Mouse (Mus musculus) midbrain, embryonic 12.5 days (tissue): Measurements from ENCODE around the gene Fbxl15. TPM values are rescaled to one million over a fixed set of nuclear protein-coding genes. Genes with fewer than 3 reads are reported as not detected.

Source experiments
- ATAC-seq: fragments of 200-750 bp; cut with Nextera tagmentation; 2 replicates; pipeline ENCODE4 v1.8.0; 2017; ENCODE audit warnings: low read depth, moderate TSS enrichment, moderate library complexity; ENCODE audit not compliant: low FRiP score
- H3K27ac ChIP-seq: fragments of 300-500 bp; sonication (generic); replicated peaks from 2 replicates; pipeline ENCODE4 v1.5.1; 2016; ENCODE audit warnings: mild to moderate bottlenecking
- H3K27me3 ChIP-seq: fragments of 300-500 bp; sonication (generic); 2 replicates; pipeline ENCODE4 v1.6.1; 2016; ENCODE audit warnings: mild to moderate bottlenecking
- H3K36me3 ChIP-seq: fragments of 300-500 bp; sonication (generic); 2 replicates; pipeline ENCODE4 v1.6.1; 2016
- H3K4me1 ChIP-seq: fragments of 300-500 bp; sonication (generic); 2 replicates; pipeline ENCODE4 v1.6.1; 2016
- H3K4me2 ChIP-seq: fragments of 300-500 bp; sonication (generic); replicated peaks from 2 replicates; pipeline ENCODE4 v1.6.1; 2016; ENCODE audit warnings: mild to moderate bottlenecking, moderate library complexity
- H3K4me3 ChIP-seq: fragments of 300-500 bp; sonication (generic); 2 replicates; pipeline ENCODE4 v1.5.1; 2016; ENCODE audit warnings: mild to moderate bottlenecking
- H3K9ac ChIP-seq: fragments of 300-500 bp; sonication (generic); replicated peaks from 2 replicates; pipeline ENCODE4 v1.6.1; 2016; ENCODE audit warnings: mild to moderate bottlenecking, moderate library complexity
- H3K9me3 ChIP-seq: fragments of 300-500 bp; sonication (generic); 2 replicates; pipeline ENCODE4 v1.6.1; 2016; ENCODE audit warnings: mild to moderate bottlenecking
- whole genome bisulfite sequencing: fragments of 180-500 bp; shearing (Covaris S2); methylation state at CpG from one replicate; pipeline ENCODE4 v1.1.7; 2016; 5-methylcytosine and 5-hydroxymethylcytosine counted together
- polyA plus RNA-seq: library from polyadenylated mRNA; unstranded; fragments of >200 nt; fragmentation: Nextera tagmentation; extraction: Ambion mirVana; gene quantifications from 2 replicates; pipeline ENCODE4 v1.2.1, GENCODE M21; 2016

Gene Fbxl15
- polyA plus RNA-seq, 1 experiment from 2014 or later = 32.6 TPM

- Histone ChIP-seq H3K4me2 (peak overlapping the region; percentile 64), H3K9me3 (no peaks in the 10 kb centered on the region), H3K27ac (0 out of 2 replicates have a peak overlapping the region, but pooled peaks have one; percentile 5), H3K4me3 (peak overlapping the region; percentile 46), H3K4me1 (peaks cover 54% of the 10 kb centered on the region), H3K36me3 (no peaks in the 10 kb centered on the region), H3K9ac (no peak overlapping the region), H3K27me3 (peaks cover 91% of the 10 kb centered on the region)
- 13% methylated on average over 16 of the region's 16 CpGs for WGBS
- no peak for ATAC-seq
Measured at GRCm38 (mm10) chr19:46318586-46319378, 9.2 kb upstream of the Fbxl15 start.

GRCm38 (mm10) chr19:46320076-46320785, 7.8 kb upstream of the Fbxl15 start:
- H3K27me3 ChIP-seq = peaks cover 91% of the 10 kb centered on the region
- no peaks in the 10 kb centered on the region for H3K9me3 ChIP-seq
- H3K4me2 ChIP-seq = no peak overlapping the region
- no peaks in the 10 kb centered on the region for H3K36me3 ChIP-seq
- H3K9ac ChIP-seq = no peak overlapping the region
- peaks cover 62% of the 10 kb centered on the region for H3K4me1 ChIP-seq
- H3K27ac ChIP-seq = peak overlapping the region; percentile 84; the same call in 1 of the 2 replicates
- ATAC-seq = no peak
- no peak overlapping the region for H3K4me3 ChIP-seq
- 84% methylated on average over 8 of the region's 8 CpGs for WGBS

- peak overlapping the region; percentile 27 for H3K4me2 ChIP-seq
- peaks cover 91% of the 10 kb centered on the region for H3K27me3 ChIP-seq
- no peak overlapping the region for H3K4me3 ChIP-seq
- peak; percentile 85 for ATAC-seq
- H3K9me3 ChIP-seq = no peaks in the 10 kb centered on the region
- WGBS = 18% methylated on average over 6 of the region's 6 CpGs
- peaks cover 68% of the 10 kb centered on the region for H3K4me1 ChIP-seq
- peak overlapping the region; percentile 84 for H3K27ac ChIP-seq
- no peaks in the 10 kb centered on the region for H3K36me3 ChIP-seq
- H3K9ac ChIP-seq = no peak overlapping the region; the same call in 1 of the 2 replicates
Measured at GRCm38 (mm10) chr19:46321101-46321943, 6.7 kb upstream of the Fbxl15 start.

GRCm38 (mm10) chr19:46322144-46322995, 5.6 kb upstream of the Fbxl15 start:
- Histone ChIP-seq H3K4me3 (no peak overlapping the region), H3K27ac (peak overlapping the region; percentile 84), H3K9ac (peak overlapping the region; percentile 43; the same call in 1 of the 2 replicates), H3K9me3 (no peaks in the 10 kb centered on the region), H3K27me3 (peaks cover 84% of the 10 kb centered on the region), H3K4me1 (peaks cover 74% of the 10 kb centered on the region), H3K36me3 (no peaks in the 10 kb centered on the region), H3K4me2 (peak overlapping the region; percentile 27)
- WGBS = 55% methylated on average over 11 of the region's 11 CpGs
- no peak for ATAC-seq

- Histone ChIP-seq H3K4me3 (no peak overlapping the region), H3K4me2 (no peak overlapping the region), H3K27ac (peak overlapping the region; percentile 84; the same call in 1 of the 2 replicates), H3K36me3 (no peaks in the 10 kb centered on the region), H3K9ac (peak overlapping the region; percentile 43; the same call in 1 of the 2 replicates), H3K9me3 (no peaks in the 10 kb centered on the region), H3K4me1 (peaks cover 72% of the 10 kb centered on the region), H3K27me3 (peaks cover 77% of the 10 kb centered on the region)
- 83% methylated on average over 13 of the region's 13 CpGs for WGBS
- no peak for ATAC-seq
Measured at GRCm38 (mm10) chr19:46322996-46323572, 4.9 kb upstream of the Fbxl15 start.

GRCm38 (mm10) chr19:46323716-46324115, 4.3 kb upstream of the Fbxl15 start:
- Histone ChIP-seq H3K9ac (no peak overlapping the region), H3K36me3 (no peaks in the 10 kb centered on the region), H3K27ac (no peak overlapping the region), H3K4me2 (0 out of 2 replicates have a peak overlapping the region, but pooled peaks have one; percentile 1), H3K27me3 (peaks cover 70% of the 10 kb centered on the region), H3K4me1 (peaks cover 67% of the 10 kb centered on the region), H3K9me3 (no peaks in the 10 kb centered on the region), H3K4me3 (no peak overlapping the region)
- ATAC-seq = no peak
- WGBS = 79% methylated on average over 5 of the region's 5 CpGs

- H3K27ac ChIP-seq = no peak overlapping the region
- no peaks in the 10 kb centered on the region for H3K9me3 ChIP-seq
- peaks cover 68% of the 10 kb centered on the region for H3K27me3 ChIP-seq
- H3K4me1 ChIP-seq = peaks cover 67% of the 10 kb centered on the region
- ATAC-seq = no peak
- no peak overlapping the region for H3K9ac ChIP-seq
- WGBS = 79% methylated on average over 11 of the region's 11 CpGs
- H3K36me3 ChIP-seq = no peaks in the 10 kb centered on the region
- no peak overlapping the region for H3K4me3 ChIP-seq
- H3K4me2 ChIP-seq = peak overlapping the region; percentile 98; the same call in 1 of the 2 replicates
Measured at GRCm38 (mm10) chr19:46324366-46324765, 3.6 kb upstream of the Fbxl15 start.

- no peak overlapping the region; the same call in 1 of the 2 replicates for H3K9ac ChIP-seq
- H3K4me1 ChIP-seq = peaks cover 67% of the 10 kb centered on the region
- WGBS = 82% methylated on average over 5 of the region's 5 CpGs
- H3K36me3 ChIP-seq = no peaks in the 10 kb centered on the region
- H3K4me2 ChIP-seq = peak overlapping the region; percentile 98
- no peak for ATAC-seq
- H3K4me3 ChIP-seq = no peak overlapping the region
- H3K9me3 ChIP-seq = no peaks in the 10 kb centered on the region
- peaks cover 63% of the 10 kb centered on the region for H3K27me3 ChIP-seq
- no peak overlapping the region for H3K27ac ChIP-seq
Measured at GRCm38 (mm10) chr19:46324918-46325317, 3.1 kb upstream of the Fbxl15 start.

- Histone ChIP-seq H3K4me1 (peaks cover 64% of the 10 kb centered on the region), H3K36me3 (peaks cover 11% of the 10 kb centered on the region), H3K9me3 (no peaks in the 10 kb centered on the region), H3K4me2 (peak overlapping the region; percentile 98), H3K9ac (peak overlapping the region; percentile 56), H3K27ac (peak overlapping the region; percentile 96), H3K27me3 (peaks cover 59% of the 10 kb centered on the region), H3K4me3 (peak overlapping the region; percentile 75)
- WGBS = 3% methylated on average over 25 of the region's 29 CpGs
- no peak for ATAC-seq
Measured at GRCm38 (mm10) chr19:46326019-46326755, 1.8 kb upstream of the Fbxl15 start.

- peak within 1 kb of the TSS; percentile 75 for H3K4me3 ChIP-seq
- H3K4me1 ChIP-seq = peaks cover 58% of the 10 kb centered on the region
- peaks cover 17% of the 10 kb centered on the region for H3K36me3 ChIP-seq
- H3K9ac ChIP-seq = peak within 1 kb of the TSS; percentile 76
- peak within 1 kb of the TSS; percentile 98 for H3K4me2 ChIP-seq
- H3K27ac ChIP-seq = peak within 1 kb of the TSS; percentile 96
- WGBS = 2% methylated on average over 35 of the region's 35 CpGs
- ATAC-seq = no peak
- peaks cover 62% of the 10 kb centered on the region for H3K27me3 ChIP-seq
- no peaks in the 10 kb centered on the region for H3K9me3 ChIP-seq
Measured at GRCm38 (mm10) chr19:46326756-46327305, 1.2 kb upstream of the Fbxl15 start, which contains the start of gene Psd. Psd (minus strand) TSS chr19:46327156.
